Mouse (Mus musculus): ENCODE data around the gene Zfp184.
A peak's percentile ranks its signal among the peaks of the same experiment; 100 is the strongest.
"Not testable (repeated sequence)": the region's sequence is repeated elsewhere in the genome, so short reads cannot be mapped to it uniquely, and the experiment has no call there.

Gene Zfp184

DNA sequence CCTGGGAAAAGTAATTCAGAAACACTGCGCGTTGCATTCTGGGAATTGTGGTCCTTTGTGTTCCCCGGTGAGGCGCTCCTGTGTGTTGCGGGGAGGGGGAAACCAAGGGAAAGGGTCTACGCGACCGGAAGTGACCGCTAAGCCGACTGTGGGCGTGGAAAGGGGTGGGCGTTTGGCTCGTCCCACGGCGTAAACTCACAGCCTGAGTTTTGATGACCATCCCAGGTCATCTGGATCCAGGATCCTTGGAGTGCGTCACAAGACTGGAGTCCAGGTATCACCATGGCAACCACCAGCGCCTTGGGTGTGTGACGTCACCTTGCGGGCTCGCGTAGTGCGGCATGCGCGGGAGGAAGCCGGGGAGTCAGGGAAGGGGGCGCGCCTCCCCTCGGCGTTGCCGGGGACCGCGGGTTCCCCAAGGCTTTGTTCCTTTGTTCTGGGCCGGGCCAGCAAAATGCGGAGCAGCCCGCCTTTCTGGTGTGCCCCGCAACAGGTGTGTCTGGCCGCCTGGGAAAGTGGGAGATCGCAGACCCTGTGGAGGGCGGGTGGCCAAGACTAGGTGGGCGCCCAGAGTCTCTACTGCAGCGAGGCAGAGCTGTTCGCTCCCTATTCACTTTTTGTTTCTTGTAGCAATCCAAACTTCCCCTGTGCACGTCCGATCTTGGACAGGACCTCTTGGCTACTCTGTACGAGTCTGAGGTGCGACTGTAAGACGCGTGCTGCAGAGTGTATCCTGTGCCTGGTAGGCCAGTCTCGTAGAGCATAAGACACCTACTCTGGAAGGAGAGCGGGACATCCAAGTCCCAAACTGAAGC lies at the start of gene Zfp184:
Gene Zfp184 (plus strand): TSS at position 169 of the 815 bp plus-strand sequence.
- DNase-seq (ENCODE audit: extremely low spot score): peak; percentile 96

DNA sequence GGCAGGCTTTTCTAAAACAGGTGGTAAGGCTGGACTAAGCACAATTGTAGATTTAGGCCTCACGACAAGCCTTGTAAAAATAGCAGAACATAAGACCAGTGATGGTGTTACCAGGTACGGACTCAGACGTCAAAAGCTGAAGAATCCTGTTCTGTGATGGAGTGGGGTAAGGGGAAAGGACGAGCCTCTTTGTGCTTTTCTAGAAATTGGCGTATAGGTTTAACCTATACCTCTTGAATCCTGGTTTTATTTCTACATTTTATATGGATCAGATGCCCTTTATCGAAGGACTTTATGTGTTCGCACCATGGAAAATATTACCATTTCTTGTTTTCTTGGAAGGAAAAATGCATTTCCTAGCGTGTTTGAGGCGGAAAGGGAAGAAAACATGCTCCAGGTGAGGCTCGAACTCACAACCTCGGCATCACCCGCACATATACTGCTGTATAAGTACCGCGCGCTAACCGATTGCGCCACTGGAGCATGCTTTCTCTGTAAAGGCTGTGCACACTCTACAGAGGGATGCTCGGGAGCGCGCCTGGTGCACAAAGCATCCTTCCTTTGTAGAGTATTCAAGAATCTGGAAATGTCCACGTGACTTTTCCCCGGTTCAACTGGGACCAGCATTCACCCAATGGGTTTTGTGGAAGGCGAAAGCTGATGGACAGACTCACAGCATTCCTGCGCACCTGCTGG lies 48.2 kb upstream of the Zfp184 start:
- DNase-seq (ENCODE audit: extremely low spot score): peak; percentile 94

DNA sequence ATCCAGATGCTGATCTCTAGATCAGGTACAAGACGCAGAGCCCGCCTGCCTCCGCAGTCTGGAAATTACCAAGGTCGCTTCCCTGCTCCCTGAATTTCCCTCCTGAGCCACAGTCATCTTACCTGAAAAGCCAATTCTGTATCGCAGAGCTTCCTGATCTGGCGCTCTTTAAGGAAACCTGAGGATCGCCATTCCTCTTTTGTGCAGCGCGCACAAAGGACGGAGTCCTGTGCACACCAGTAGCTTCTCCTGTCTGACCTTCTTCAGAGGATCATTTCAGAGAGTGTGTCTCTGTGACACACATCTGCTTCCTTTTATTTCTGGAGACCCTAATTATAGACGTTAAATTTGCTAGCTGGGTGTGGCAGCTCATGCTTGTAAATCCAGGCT lies 47.7 kb upstream of the Zfp184 start:
- DNase-seq (ENCODE audit: extremely low spot score): no peak

DNA sequence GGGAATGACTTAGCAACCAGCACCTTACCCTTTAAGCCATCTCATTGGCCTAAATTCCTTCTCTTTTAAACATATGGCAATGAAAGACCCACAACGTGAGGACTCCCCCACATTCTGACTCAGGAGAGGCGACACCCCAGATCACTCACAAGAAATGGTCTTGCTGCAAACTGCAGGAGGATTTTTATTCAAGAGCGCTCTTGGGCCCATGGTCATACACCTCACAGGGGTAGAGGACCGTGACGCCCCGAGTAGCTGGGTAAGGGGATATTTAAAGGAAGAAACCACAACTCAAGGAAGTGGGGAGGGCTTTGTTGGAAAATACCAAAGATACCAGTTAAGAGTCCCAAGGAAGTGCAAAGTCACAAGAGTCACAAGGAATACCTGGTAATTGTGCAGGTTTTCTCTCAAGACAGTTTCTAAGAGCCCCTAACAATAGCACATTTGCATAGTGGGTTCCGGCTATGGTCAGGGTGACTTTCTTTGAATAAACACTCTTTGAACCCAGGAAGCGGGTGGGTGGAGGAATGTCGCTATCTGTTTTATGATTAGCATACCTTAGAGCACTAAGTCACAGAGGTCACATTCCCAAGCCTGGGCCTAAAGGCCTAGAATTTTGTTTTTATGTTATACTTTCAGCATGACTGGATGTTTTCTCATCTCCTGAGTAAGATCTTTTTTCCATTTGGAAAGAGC lies 43.9 kb upstream of the Zfp184 start:
- not testable (repeated sequence) for DNase-seq (ENCODE audit: extremely low spot score)

DNA sequence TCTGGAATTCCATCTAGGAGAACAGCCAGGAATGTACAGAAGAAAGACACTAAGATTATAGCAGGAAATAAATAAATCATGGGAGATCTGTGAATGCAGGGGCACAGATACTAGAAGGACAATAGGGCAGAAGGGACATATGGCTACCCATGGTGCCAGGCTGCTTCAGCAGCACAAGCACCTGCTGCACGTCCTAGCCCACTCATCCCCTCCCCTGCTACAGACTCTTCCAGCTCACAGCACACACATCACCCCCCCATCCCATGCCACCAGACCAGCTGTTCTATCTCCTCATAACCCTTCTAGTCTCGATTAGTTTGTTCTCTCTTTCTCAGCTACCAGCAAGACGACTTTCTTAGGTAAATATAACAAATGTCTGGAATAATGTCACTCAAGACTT lies 41.4 kb upstream of the Zfp184 start:
- DNase-seq (ENCODE audit: extremely low spot score): no peak

DNA sequence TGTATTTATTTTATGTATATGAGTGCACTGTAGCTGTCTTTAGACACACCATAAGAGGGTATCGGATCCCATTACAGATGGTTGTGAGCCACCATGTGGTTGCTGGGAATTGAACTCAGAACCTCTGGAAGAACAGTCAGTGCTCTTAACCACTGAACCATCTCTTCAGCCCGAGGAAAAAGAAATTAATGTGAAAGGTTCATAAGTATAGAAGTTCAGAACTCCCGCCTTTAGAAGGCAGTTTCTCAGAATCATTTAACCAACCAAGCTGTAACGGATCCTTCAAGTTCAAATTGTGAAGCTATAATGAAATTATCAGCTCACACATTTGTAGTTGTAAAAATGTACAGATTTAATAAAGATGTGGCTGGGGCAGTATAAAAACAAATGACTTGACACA lies 40.8 kb upstream of the Zfp184 start:
- DNase-seq (ENCODE audit: extremely low spot score): not testable (repeated sequence)

DNA sequence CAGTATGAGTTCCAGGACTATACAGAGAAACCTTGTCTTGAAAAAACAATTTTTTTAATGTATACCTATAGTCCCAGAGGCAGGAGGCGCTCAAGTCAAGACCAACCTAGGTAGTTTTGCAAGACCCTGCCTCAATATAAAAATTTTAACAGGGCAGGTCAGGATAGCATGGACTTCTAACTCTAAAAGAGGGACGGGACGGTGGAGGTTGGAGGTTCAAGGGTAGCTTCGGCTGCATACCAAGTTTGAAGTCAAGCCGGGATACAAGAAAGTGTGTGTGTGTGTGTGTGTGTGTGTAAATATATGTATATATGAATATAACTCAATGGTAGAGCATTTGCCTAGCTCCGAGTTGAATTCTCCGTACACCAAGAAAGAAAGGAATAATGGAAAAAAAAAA lies 38.6 kb upstream of the Zfp184 start:
- DNase-seq (ENCODE audit: extremely low spot score): no peak

DNA sequence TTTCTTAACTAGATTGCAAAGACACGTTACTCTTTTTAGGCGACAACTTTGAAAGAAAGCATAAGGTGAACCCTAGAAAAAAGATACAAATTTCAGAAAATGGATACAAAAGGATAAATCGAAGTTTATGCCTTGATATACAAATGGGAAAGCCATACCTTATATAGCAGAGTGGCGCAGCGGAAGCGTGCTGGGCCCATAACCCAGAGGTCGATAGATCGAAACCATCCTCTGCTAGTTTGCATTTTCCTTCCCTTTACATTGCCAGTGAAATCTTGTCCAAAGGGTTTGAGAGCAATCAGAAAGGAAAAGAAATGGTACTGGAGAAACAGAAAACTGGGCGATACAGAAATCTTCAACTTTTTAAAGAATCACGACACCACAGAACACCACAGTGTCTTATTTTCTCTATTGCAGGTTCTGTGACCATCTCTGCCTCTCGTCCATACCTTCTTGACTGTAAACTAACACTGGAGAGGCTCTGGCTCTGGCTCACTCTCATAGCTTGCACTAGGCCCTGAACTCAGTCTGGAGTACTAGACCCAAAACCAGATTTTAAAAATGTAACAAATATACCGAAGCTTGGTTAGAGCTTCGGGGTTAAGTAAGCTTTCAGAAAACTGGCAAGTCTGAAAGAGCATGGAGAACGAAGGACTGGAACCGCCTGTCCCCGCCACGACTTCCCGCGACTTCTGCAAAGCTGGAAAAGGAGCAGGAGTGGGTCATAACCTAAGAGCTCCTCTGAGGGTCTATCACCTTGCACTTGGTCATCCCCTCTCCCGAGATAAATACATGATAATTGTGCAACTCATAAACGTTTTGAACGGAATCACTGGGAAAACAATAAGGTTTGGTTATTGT lies 37.7 kb upstream of the Zfp184 start:
- peak; percentile 89 for DNase-seq (ENCODE audit: extremely low spot score)

DNA sequence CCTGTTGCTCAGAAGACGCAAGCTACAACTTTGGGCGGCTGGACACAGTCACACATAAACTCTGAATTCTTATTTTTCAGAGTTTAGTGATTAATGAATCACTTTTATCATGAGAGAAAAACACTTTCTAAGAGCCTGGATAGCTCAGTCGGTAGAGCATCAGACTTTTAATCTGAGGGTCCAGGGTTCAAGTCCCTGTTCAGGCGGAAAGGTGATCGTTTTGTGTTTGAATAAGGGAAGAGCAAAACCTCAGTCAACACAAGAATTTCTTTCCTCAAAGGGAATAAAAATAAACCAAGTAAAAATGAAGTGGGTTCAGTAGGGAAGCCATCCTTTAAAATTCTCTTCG lies 37.1 kb upstream of the Zfp184 start:
- DNase-seq (ENCODE audit: extremely low spot score): peak; percentile 82

DNA sequence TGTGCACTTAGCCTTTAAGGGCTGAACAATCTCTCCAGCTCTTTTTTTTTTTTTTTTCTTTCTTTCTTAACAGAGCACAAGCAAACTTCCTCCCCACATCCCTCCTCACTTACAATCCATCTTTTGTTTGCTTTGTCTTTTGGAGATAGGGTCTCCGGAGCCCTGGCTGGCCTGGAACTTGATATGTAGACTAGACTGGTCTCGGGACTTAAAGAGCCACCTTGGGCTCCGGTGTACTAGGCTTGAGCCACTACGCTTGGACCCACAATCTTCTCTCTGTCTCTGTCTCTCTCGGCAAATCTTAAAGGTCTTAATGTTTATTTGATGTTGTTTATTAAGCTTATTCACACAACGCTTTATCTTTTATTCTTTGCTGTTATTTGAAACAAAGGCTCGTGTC lies 34.2 kb upstream of the Zfp184 start:
- peak; percentile 58 for DNase-seq (ENCODE audit: extremely low spot score)

DNA sequence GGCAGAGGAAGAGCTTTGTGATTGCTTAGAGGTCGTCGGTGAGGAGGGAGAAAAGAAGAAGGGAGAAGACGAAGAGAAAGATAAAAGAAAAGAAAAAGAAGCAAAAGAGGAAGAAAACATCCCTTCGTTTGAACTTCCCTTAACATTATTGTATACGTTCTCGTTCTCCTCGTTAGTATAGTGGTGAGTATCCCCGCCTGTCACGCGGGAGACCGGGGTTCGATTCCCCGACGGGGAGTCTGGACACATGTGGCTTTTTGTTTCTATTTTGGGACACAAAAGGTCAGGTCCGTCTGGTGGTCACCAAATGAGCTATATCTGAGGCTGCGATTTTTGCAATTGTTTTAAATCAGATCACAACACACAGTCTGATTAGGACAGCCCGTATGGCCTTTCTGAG lies 33.7 kb upstream of the Zfp184 start:
- DNase-seq (ENCODE audit: extremely low spot score): peak; percentile 91

DNA sequence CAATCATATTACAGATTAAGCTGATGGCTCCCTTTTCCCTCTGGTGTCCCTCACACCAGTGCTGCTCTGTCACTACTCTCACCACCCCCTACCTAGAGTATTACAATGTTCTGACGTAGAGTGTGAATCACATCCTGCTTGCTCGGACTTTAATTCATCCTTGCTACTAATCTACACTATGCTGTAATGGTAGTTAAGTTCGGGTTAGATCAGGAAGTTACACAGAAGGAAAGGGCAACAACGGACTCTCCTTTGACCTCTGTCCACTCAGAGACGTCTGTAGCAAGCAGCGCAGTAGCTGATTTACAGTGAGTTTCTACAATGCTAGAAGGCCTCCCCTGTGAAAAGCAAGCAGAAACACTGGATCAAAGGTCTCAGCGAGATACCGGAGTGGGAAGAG lies 31.0 kb upstream of the Zfp184 start:
- no peak for DNase-seq (ENCODE audit: extremely low spot score)

DNA sequence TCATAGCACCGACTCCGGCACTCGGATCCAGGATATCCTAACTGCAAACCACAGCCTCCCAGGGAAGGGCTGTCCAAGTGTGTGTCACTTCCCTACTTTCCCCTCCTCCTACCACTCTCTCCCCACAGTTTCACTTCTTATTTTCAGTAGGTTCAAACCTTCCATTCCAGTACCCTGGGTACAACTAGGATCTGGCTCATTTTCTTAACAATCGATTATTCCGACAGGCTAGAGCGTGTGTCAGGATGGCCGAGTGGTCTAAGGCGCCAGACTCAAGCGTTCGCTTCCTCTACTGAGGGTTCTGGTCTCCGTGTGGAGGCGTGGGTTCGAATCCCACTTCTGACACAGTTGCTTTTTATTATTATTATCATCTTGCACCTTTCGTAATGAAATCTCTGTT lies 30.3 kb upstream of the Zfp184 start:
- DNase-seq (ENCODE audit: extremely low spot score): peak; percentile 96

DNA sequence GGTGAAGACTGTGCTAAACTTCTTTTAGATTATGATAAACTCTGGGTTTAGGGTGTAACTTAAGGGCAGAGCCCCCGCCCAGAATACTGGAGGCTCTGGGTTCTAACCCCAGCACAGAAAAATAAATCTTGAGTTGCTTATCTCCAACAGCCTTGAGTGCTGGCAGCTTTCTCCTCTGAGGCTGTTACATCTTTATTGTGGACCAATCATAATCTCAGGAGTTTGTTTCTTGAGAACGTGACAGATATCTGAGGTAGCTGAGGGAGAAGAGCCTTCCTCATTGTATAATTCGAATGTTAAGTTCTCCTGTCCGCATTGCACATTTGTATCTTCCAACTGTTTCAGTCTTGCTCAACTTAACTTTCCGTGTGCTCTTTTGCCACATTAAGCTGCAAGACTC lies 29.4 kb upstream of the Zfp184 start:
- no peak for DNase-seq (ENCODE audit: extremely low spot score)

DNA sequence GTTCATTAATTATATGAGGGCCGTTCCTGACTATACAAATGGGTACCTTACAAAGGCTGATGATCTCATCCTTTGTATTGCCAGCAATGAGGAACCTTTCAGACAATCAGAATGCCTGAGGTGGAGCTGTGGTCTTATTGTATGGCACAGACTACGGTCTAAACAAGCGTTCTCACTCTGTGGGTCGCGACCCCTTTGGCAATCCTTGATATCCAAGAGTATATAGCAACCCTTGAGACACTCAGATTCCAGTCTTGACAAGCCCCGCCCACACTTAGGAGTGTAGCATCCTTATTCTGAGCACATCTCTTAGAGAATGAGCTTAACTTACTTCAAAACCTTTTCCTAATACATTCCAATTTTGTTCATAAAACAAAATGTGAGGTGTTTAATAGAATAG lies 28.8 kb upstream of the Zfp184 start:
- DNase-seq (ENCODE audit: extremely low spot score): no peak

DNA sequence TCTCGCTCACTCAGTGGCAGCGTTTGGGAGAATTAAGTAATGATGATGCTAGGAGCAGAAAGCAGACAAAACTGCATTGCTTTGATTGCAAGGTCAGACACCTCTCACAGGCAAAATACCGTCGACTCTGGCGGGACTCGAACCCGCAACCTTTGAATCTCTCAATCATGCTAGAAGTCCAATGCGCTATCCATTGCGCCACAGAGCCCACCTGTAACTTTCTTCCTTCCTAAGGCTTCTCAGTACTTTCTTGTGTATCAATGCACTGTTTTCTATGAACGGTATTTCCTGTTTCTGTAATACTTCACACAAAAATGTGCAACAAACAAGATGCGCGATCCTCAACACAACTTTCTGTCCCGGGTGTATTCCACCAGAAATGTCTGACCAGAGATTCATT lies 27.9 kb upstream of the Zfp184 start:
- DNase-seq (ENCODE audit: extremely low spot score): peak; percentile 94

DNA sequence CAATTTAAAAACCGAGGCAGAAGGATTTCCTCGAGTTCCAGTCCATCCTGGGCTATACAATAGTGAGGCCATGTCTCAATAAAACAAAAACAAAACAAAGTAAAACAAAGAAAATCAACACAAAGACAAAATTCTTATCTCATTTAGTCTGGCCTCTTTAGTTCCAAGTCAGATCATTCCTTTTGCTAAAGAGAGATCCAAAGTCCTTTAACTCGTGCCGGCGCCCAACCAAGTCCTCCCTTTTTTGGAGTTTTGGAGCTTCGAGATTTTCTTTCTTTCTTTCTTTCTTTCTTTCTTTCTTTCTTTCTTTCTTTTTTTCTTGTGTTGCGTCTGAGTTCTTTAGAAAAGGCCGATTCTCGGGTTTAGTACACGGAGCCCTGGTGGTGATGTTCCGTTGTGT lies 27.4 kb upstream of the Zfp184 start:
- no peak for DNase-seq (ENCODE audit: extremely low spot score)

DNA sequence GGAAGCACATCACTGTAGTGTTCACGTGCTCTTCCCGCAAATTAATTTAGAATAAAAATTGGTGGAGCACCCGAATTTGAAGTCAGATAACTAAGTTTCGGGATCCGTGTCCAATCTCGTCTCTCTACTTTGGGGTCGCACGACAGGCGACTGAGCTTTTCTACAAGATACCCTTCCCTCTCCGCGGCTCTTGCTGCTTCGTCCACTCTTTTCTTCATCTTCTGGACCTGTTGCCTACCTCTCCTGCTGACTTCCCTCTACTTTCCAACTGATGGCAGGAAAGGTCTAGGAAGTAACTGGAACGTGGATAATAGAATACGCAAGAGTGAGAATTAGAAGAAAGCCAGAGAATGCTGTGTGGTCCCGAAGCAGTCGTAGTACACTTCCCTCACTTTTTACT lies 26.9 kb upstream of the Zfp184 start:
- no peak for DNase-seq (ENCODE audit: extremely low spot score)

DNA sequence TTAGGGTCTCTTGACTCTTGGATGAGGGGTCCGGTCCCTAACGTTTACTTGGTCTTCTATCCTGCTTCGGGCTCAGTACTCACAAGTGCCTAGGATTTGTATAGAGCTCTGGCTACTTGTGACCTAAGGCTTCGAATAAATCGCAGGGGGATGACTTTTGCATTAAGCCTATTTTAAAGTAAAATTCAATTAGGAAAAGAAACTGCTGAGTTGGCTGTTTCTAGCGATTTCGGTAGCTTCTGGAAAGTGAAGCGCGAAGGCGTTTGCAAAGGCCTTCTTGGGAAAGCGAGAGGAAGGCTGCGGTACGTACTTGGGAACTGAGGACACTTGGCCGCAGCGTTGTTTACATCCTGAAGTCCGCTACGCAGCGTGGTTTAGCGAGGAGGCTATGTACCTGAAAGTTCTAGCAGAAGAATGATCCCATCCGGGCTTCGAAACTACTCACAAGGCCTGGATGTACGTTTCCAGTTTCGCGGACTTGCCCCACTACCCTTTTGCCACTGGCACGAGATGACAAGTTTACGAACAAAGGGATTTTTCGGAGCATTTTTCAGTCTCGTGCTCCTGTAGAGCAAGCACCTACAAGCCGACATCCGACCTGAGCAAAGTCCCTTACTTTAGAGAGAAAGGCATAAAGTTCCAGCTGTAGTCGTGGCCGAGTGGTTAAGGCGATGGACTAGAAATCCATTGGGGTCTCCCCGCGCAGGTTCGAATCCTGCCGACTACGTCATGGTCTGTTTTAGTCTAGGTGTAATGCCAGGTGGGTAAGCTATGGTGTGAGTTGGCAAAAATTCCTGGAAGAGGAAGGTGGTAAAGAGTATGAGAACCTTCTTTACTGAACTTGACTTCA lies 26.1 kb upstream of the Zfp184 start:
- DNase-seq (ENCODE audit: extremely low spot score): peak; percentile 97

DNA sequence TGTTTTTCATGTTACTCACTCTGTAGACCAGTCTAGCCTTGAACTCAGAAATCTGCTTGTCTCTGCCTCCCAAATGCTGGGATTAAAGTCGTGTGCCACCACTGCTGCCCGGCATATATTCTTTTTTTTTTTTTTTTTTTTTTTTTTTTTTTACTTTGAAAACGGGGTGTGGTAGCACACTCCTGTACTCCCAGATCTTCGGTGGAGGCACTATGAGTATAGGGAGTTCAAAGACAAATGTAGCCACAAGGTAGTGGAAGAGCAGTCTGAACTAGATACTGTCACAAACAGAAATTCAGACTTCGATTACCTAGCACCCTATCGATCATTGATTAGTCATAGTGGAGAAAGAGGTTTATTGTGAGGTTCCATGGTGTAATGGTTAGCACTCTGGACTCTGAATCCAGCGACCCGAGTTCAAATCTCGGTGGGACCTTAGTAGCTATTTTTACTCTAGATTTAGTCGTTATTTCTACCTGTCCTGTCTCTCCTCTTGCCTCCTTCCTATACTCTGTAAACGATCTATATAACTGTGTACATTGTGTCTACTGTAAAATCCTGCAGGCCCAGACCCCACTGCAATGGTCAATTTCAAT lies 25.0 kb upstream of the Zfp184 start:
- DNase-seq (ENCODE audit: extremely low spot score): peak; percentile 86

All from embryo, embryonic 9.5 days (tissue).